Mouse (Mus musculus) T-cell, adult 2 months (primary cell): ENCODE data around the gene Otub2.
A peak's percentile ranks its signal among the peaks of the same experiment; 100 is the strongest.

ENCODE experiments used
- DNase-seq: peaks from one replicate; pipeline ENCODE4 v3.0.0; 2022; ENCODE audit warnings: low spot score

The Otub2 gene

DNA sequence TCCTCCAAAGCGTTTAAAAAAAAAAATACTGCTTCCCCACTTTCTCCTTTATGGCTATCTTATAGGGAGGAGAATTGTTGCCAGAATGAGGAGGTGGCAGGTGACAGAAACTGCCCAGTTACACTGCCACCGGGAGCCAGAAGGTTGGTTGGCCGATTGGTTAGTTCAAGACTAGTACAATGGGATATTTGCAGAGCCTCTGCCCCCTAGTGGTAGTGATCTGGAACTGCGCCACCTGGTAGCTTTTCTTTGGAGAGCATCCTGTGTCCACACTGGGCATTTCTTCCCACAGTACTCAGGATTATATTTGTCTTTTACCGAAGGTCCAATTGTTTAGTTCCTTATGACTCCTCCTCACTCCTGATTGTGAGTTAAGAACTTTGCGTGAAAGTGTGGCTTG is 16.8 kb upstream of the Otub2 start:
- DNase-seq = peak; percentile 49

- DNase-seq = no peak
Measured at GRCm38 (mm10) chr12:103373530-103374236, 14.8 kb upstream of the Otub2 start.

GRCm38 (mm10) chr12:103376124-103376523 is 12.4 kb upstream of the Otub2 start:
- no peak for DNase-seq

DNA sequence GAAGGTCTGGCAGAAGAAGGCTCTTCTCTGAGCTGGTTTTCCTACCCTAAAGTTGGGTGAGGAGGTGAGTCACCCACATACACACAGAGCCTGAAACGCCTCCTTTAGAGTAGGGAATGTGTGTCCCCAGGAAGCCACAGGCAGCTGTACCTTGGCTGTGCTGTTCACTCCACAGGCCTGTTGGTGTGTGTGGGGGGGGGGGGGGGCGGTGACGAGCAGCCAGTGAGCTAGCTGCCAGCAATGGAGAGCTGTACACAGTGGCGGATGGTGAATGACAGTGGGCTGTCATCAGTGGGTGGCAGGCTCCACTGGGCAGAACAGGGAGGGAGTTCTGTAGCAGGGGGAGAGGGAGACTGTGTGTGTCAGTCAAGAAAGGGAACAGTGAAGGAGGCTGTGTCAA is 11.7 kb upstream of the Otub2 start:
- no peak for DNase-seq

DNA sequence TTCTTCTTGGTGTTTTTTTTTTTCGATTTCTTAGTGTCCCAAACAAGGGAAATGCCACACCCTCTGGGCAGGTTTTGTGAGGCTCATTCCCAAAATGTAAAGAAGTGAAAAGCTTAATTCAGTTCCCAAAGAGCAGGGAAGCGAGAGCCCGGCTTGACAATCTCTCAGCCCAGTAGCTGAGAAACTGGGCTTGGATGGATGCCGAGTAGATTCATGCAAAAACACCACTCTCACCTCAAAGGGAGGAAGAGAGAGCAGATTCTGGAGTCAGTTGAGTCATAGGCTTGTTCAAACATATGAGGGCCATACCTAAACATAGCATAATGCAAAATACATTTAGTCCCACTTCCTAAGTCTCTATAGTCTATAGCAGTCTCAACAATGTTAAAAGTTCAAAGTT is 8.3 kb upstream of the Otub2 start:
- no peak for DNase-seq

- DNase-seq = no peak
Measured at GRCm38 (mm10) chr12:103389348-103389727, 856 bp downstream of the Otub2 start.

- DNase-seq = no peak
Measured at GRCm38 (mm10) chr12:103389982-103390381, 1.5 kb downstream of the Otub2 start.

DNA sequence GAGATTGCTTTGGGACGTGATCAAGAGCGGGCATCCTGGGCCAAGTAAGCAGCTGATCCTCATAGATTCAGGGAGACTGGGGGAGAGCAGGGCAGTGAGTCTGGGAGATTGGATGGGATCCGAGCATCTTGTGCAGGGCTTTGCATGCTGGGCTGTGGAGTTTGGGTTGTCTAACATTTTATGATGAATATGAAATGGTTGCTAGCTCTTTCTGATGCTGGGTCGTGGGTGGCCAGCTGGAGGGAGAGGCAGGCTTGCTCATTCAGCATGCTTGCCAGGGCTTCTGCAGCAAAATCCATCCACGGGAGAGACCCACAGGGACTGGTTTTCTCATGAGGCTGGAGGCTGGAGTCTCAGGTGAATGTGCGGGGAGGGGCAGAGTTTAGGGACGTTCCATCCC is 2.6 kb downstream of the Otub2 start:
- DNase-seq = no peak

GRCm38 (mm10) chr12:103393528-103393927 is 5.0 kb downstream of the Otub2 start:
- DNase-seq = no peak

GRCm38 (mm10) chr12:103395486-103396275 is 7.2 kb downstream of the Otub2 start:
- no peak for DNase-seq

- DNase-seq = no peak
Measured at GRCm38 (mm10) chr12:103396751-103397150, 8.3 kb downstream of the Otub2 start.

DNA sequence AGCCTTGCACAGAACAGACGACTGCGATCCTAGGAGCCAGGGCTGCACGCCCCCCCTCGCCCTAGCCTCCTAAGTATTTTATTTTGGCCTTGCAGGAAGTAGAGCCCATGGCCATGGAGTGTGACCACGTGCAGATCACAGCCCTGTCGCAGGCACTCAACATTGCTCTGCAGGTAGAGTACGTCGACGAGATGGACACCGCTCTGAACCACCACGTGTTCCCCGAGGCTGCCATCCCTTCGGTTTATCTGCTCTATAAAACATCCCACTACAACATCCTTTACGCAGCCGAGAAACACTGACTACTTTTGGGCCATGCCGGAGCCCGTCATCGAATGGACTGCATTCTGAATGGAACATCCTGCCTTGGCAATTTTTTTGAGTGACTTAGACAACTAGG is 15.6 kb downstream of the Otub2 start:
- DNase-seq = no peak

DNA sequence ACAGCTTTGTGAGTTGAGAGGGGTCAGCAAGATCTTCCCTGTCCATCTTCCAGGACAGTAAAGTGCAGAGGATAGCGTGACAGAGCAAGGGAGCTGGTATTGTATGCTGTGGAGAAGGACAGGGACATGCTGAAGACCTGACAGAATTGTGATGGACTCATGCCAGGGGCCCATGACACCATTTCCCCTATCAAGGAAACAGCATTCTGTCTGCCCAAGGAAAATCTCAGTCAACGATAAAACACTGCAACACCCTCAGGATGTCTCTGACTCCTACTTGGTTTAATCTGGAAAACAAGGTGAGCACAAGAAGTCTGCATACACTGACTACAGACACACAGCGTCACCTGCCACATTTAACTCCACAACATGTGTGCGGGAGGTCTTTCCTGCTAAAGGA is 19.2 kb downstream of the Otub2 start, which contains the start of gene 9330161L09Rik:
TSS of gene 9330161L09Rik (minus strand) at position 101 of the 400 bp plus-strand sequence.
- DNase-seq = no peak

DNA sequence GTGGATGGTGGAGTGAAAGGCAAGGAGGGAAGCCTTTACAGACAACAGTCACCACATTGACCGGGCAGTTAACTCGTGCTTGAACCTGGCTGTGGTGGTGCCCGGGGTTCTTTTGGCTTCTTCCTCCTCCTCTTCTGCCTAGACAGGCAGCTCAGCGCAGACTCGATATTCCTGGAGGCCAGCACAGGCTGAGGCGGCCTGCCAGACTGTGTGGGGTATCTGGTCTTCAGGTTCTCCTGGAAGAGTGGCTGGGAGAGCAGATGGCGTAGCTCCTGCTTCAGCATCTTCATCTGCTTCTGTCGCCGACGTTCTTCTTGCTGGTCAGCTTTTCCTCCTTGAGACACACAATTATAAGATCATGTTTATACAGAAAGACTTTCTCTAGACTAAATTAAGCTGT is 19.7 kb downstream of the Otub2 start:
- DNase-seq = no peak

GRCm38 (mm10) chr12:103425016-103425728 is 36.7 kb downstream of the Otub2 start:
- DNase-seq = no peak

GRCm38 (mm10) chr12:103425729-103426470 is 37.4 kb downstream of the Otub2 start, which contains the start of gene Ddx24:
Gene Ddx24 (minus strand): TSS chr12:103425830.
- peak; percentile 100 for DNase-seq

- no peak for DNase-seq
Measured at GRCm38 (mm10) chr12:103426710-103427109, 38.2 kb downstream of the Otub2 start.

DNA sequence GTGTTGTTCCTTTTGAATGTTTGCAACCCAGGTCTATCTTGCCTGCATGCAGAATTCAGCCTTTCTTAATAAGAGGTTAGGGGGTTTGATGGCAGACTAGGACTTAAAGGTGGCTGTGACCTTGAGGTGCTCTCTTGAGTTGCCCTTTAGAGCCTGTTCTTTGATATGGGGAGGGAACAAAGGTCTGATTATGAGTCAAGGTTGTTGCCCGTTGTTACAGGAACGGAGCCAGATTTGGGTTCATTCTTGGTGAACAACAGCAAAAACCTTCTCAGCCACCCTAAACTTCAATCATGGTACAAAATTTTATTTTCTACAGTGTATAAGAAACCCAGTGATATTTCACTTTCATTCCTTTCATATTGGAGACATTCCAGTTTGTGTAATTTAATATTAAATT is 44.9 kb downstream of the Otub2 start:
- DNase-seq = no peak

GRCm38 (mm10) chr12:103433986-103434731 is 45.7 kb downstream of the Otub2 start, which contains the start of gene Ifi27:
Gene Ifi27 (plus strand): TSS chr12:103434211.
- peak; percentile 85 for DNase-seq

- no peak for DNase-seq
Measured at GRCm38 (mm10) chr12:103434861-103435260, 46.4 kb downstream of the Otub2 start.

DNA sequence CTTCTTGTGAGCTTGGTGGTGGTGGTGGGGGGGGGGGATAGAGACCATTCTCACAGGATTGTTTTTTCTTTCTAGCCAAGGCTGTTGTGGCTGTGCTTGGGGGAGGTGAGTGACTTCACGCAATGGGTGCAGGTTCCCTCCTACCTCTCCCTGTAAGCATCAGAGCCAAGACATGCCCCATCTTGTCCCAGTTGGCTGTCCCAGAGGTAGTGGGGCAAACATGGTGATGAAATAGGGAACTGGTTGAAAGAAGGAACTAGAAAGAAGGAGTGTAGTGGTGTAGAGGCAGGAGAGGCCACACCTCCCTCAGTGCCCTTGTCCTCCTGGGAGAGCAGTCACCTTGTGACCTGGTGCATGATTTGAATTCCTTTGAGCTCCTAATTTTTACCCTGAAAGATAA is 49.1 kb downstream of the Otub2 start:
- no peak for DNase-seq
